Mouse (Mus musculus) stomach, postnatal 0 days (tissue): ENCODE measurements at regions not wholly inside any gene's neighbourhood (a gene's known extent, or its start where the extent isn't known, plus 50 kb on each side); places are given as distances from the start of the nearest gene placed in this dataset.

ENCODE experiments used
- ATAC-seq: fragments of 200-750 bp; cut with Nextera tagmentation; 2 replicates; pipeline ENCODE4 v1.8.0; 2017; ENCODE audit not compliant: low FRiP score, low TSS enrichment
- DNase-seq: peaks from one replicate; pipeline ENCODE4 v3.0.0-alpha.2; 2016; ENCODE audit warnings: low spot score
- H3K27ac ChIP-seq: fragments of 300-500 bp; sonication (generic); replicated peaks from 2 replicates; pipeline ENCODE4 v1.5.1; 2014; ENCODE audit warnings: mild to moderate bottlenecking, control low read depth
- H3K27me3 ChIP-seq: fragments of 300-500 bp; sonication (generic); 2 replicates; pipeline ENCODE4 v1.6.1; 2014; ENCODE audit warnings: low read length; ENCODE audit not compliant: control insufficient read depth, insufficient read depth
- H3K36me3 ChIP-seq: fragments of 300-500 bp; sonication (generic); 2 replicates; pipeline ENCODE4 v1.6.1; 2014; ENCODE audit warnings: low read length, mixed read lengths; ENCODE audit not compliant: control insufficient read depth, insufficient read depth
- H3K4me1 ChIP-seq: fragments of 300-500 bp; sonication (generic); replicated peaks from 2 replicates; pipeline ENCODE4 v1.6.1; 2014; ENCODE audit warnings: antibody characterized with exemption; ENCODE audit not compliant: control insufficient read depth, insufficient read depth
- H3K4me2 ChIP-seq: fragments of 300-500 bp; sonication (generic); replicated peaks from 2 replicates; pipeline ENCODE4 v1.6.1; 2014; ENCODE audit warnings: low read depth, mild to moderate bottlenecking, control low read depth, moderate library complexity
- H3K4me3 ChIP-seq: fragments of 300-500 bp; sonication (generic); 2 replicates; pipeline ENCODE4 v1.5.1; 2014; ENCODE audit warnings: low read depth, low read length, control low read depth
- H3K9ac ChIP-seq: fragments of 300-500 bp; sonication (generic); 2 replicates; pipeline ENCODE4 v1.6.1; 2014; ENCODE audit warnings: mild to moderate bottlenecking, low read length, control low read depth, mixed read lengths
- H3K9me3 ChIP-seq: fragments of 300-500 bp; sonication (generic); 2 replicates; pipeline ENCODE4 v1.6.1; 2016; ENCODE audit warnings: low read length; ENCODE audit not compliant: control insufficient read depth
- CTCF ChIP-seq: IDR thresholded peaks from 2 replicates; pipeline ENCODE4 v1.5.1; 2016; ENCODE audit warnings: antibody characterized with exemption, low read depth, mild to moderate bottlenecking, moderate library complexity
- EP300 ChIP-seq: optimal IDR thresholded peaks from 2 replicates; pipeline ENCODE3; 2016; ENCODE audit warnings: antibody characterized with exemption
- WGBS: fragments of 180-500 bp; shearing (Covaris S2); extraction: QIAGEN DNeasy Blood & Tissue Kit; methylation state at CpG from one replicate; pipeline ENCODE4 v1.1.7; 2014; 5-methylcytosine and 5-hydroxymethylcytosine counted together

GRCm38 (mm10) chr10:126783161-126783560 is 118.0 kb downstream of the Atp23 start:
- 88% methylated on average over 8 of the region's 8 CpGs for WGBS
- Histone ChIP-seq H3K9me3 (no peaks in the 10 kb centered on the region), H3K36me3 (no peaks in the 10 kb centered on the region), H3K9ac (no peak overlapping the region), H3K4me1 (no peaks in the 10 kb centered on the region), H3K27me3 (no peaks in the 10 kb centered on the region), H3K27ac (no peak overlapping the region), H3K4me2 (no peak overlapping the region), H3K4me3 (no peak overlapping the region)
- no peak for DNase-seq
- ATAC-seq: no peak
- TF ChIP-seq CTCF: no peak
- TF ChIP-seq EP300: no peak

- ATAC-seq: no peak
- H3K4me1 ChIP-seq: no peaks in the 10 kb centered on the region
- no peaks in the 10 kb centered on the region for H3K36me3 ChIP-seq
Measured at GRCm38 (mm10) chr10:126776603-126777002, 124.6 kb downstream of the Atp23 start.

GRCm38 (mm10) chr10:126775946-126776345 is 125.2 kb downstream of the Atp23 start:
- Histone ChIP-seq H3K4me2 (no peak overlapping the region), H3K27me3 (no peaks in the 10 kb centered on the region), H3K27ac (no peak overlapping the region), H3K36me3 (no peaks in the 10 kb centered on the region), H3K9ac (no peak overlapping the region), H3K4me1 (no peaks in the 10 kb centered on the region), H3K9me3 (no peaks in the 10 kb centered on the region), H3K4me3 (no peak overlapping the region)
- no peak for DNase-seq
- no peak for TF ChIP-seq CTCF
- TF ChIP-seq EP300: no peak
- no peak for ATAC-seq
- WGBS: 77% methylated on average over 13 of the region's 13 CpGs

More at GRCm38 (mm10) chr10:126776603-126777002, 124.6 kb downstream of the Atp23 start:
- Histone ChIP-seq H3K9ac (no peak overlapping the region), H3K4me3 (no peak overlapping the region), H3K9me3 (no peaks in the 10 kb centered on the region), H3K4me2 (no peak overlapping the region), H3K27ac (no peak overlapping the region), H3K27me3 (no peaks in the 10 kb centered on the region)
- WGBS: 72% methylated on average over 3 of the region's 3 CpGs
- TF ChIP-seq CTCF: no peak
- TF ChIP-seq EP300: no peak
- DNase-seq: no peak

DNA sequence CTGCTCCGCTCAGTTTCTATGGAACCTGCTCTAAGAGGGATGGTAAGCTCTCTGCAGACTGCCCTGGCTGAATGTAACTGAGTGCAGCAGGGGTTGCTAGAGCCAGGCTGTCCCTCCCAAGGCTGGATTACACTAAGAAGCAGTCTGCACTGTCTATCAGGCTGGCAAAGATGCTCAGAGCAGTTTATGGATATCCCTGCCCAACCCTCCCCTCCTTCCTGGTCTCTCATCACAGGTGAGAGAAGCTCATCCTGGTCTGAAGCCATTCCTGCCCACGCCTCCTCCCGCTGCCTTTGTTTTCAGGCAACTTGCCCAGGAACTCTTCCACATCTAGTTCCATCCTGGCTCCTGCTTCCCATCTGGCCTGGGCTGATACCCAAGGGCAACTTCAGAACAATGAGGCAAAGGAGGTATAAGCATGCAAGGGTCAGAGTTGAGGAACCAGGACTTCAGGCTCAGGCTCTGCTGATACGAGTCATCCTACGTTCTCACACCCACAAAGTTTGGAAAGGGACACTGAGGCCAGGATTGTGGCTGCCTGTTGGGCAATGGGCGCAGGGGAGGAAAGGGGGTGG is 130.6 kb downstream of the Atp23 start:
- DNase-seq: no peak
- Histone ChIP-seq H3K4me1 (no peaks in the 10 kb centered on the region), H3K4me2 (no peak overlapping the region), H3K9ac (no peak overlapping the region), H3K4me3 (no peak overlapping the region), H3K27me3 (no peaks in the 10 kb centered on the region), H3K9me3 (no peaks in the 10 kb centered on the region), H3K27ac (no peak overlapping the region), H3K36me3 (no peaks in the 10 kb centered on the region)
- 83% methylated on average over 6 of the region's 6 CpGs for WGBS
- no peak for ATAC-seq
- no peak for TF ChIP-seq EP300
- TF ChIP-seq CTCF: no peak

- H3K9ac ChIP-seq: no peak overlapping the region
- WGBS: 83% methylated on average over 2 of the region's 2 CpGs
- H3K4me1 ChIP-seq: no peaks in the 10 kb centered on the region
- TF ChIP-seq CTCF (no peak), EP300 (no peak)
- ATAC-seq: no peak
- H3K4me2 ChIP-seq: no peak overlapping the region
- H3K27me3 ChIP-seq: no peaks in the 10 kb centered on the region
- no peak overlapping the region for H3K27ac ChIP-seq
- no peaks in the 10 kb centered on the region for H3K36me3 ChIP-seq
- H3K4me3 ChIP-seq: no peak overlapping the region
- no peaks in the 10 kb centered on the region for H3K9me3 ChIP-seq
- no peak for DNase-seq
Measured at GRCm38 (mm10) chr10:126765648-126766047, 135.5 kb downstream of the Atp23 start.

DNA sequence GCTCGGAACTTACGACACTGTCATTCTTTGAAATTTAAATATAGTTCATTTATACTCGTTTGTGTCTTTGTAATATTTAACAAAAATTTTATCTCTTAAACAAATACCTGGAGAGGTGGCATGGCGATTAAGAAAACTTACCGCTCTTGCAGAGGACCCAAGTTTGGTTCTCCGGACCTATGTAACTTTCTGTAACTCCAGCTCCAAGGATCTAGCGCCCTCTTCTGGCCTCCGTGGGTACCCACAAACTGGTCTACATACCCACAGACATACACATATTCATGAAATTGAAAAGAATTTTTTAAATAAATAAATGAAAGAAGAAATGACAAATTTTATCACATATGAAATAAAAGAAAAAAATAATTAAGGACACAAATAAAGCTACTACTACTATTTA is 136.4 kb downstream of the Atp23 start:
- Histone ChIP-seq H3K36me3 (no peaks in the 10 kb centered on the region), H3K4me1 (no peaks in the 10 kb centered on the region), H3K9me3 (no peaks in the 10 kb centered on the region), H3K27me3 (no peaks in the 10 kb centered on the region), H3K27ac (no peak overlapping the region), H3K9ac (no peak overlapping the region), H3K4me2 (no peak overlapping the region), H3K4me3 (no peak overlapping the region)
- TF ChIP-seq EP300: no peak
- TF ChIP-seq CTCF: 0 out of 2 replicates have a peak, but pooled peaks have one; percentile 7
- DNase-seq: no peak
- WGBS: 68% methylated on average over 8 of the region's 8 CpGs
- ATAC-seq: no peak
